Mouse (Mus musculus) testis, adult 2 months (tissue): ENCODE data around the gene Mis18a. TPM values are rescaled to one million over a fixed set of nuclear protein-coding genes. Genes with fewer than 3 reads are reported as not detected.
A peak's percentile ranks its signal among the peaks of the same experiment; 100 is the strongest.

Source experiments
- H3K27ac ChIP-seq: fragments of 200-500 bp; 2 replicates; pipeline ENCODE4 v1.5.1; 2012; ENCODE audit warnings: low read depth, low read length; ENCODE audit not compliant: control insufficient read depth, insufficient read depth
- H3K27me3 ChIP-seq: fragments of 200-500 bp; 2 replicates; pipeline ENCODE4 v1.6.1; 2012; ENCODE audit warnings: mild to moderate bottlenecking, low read length, moderate library complexity; ENCODE audit not compliant: control insufficient read depth, insufficient read depth
- H3K36me3 ChIP-seq: fragments of 200-500 bp; 2 replicates; pipeline ENCODE4 v1.6.1; 2012; ENCODE audit warnings: mild to moderate bottlenecking, low read length; ENCODE audit not compliant: control insufficient read depth, insufficient read depth
- H3K4me1 ChIP-seq: fragments of 200-500 bp; 2 replicates; pipeline ENCODE4 v1.6.1; 2012; ENCODE audit warnings: low read length; ENCODE audit not compliant: control insufficient read depth, insufficient read depth
- H3K4me3 ChIP-seq: fragments of 200-500 bp; 2 replicates; pipeline ENCODE4 v1.5.1; 2012; ENCODE audit warnings: low read depth, mild to moderate bottlenecking, low read length, moderate library complexity, mixed read lengths; ENCODE audit not compliant: control insufficient read depth
- CTCF ChIP-seq: fragments of 200-500 bp; IDR thresholded peaks from 2 replicates; pipeline ENCODE4 v1.5.1; 2012; ENCODE audit warnings: low read depth, mild to moderate bottlenecking, inconsistent platforms, low read length, moderate library complexity; ENCODE audit not compliant: control insufficient read depth, insufficient read depth, insufficient replicate concordance
- POLR2A ChIP-seq: fragments of 200-500 bp; IDR thresholded peaks from 2 replicates; pipeline ENCODE4 v1.6.1; 2012; ENCODE audit warnings: low read depth, mild to moderate bottlenecking, inconsistent platforms, low read length, moderate library complexity; ENCODE audit not compliant: control insufficient read depth
- polyA plus RNA-seq: library from polyadenylated mRNA; depleted of rRNA; stranded (reverse); fragments of >200 nt; gene quantifications from 2 replicates; pipeline ENCODE4 v1.2.3, GENCODE M21; 2012

Mis18a gene
- polyA plus RNA-seq, 1 experiment, result 18.6 TPM

DNA sequence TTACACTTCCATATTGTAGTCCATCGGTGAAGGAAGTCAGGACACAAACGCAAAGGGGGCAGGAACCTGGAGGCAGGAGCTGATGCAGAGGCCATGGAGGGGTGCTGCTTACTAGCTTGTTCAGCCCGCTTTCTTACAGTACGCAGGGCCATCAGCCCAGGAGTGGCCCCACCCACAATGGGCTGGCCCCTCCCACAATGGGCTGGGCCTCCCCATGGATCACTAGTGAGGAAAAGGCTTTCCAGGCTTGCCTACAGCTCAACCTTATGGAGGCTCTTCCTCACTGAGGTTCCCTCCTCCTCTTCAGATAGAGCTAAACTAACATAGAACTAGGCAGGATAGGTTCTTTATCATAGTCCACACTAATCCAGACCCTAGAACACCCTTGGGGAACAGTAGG, 3.2 kb downstream of the Mis18a start:
- Histone ChIP-seq H3K4me3 (no peak overlapping the region), H3K27me3 (no peaks in the 10 kb centered on the region), H3K27ac (no peak overlapping the region), H3K36me3 (no peaks in the 10 kb centered on the region; the same call in none of the 2 replicates), H3K4me1 (peaks cover 6% of the 10 kb centered on the region)
- TF ChIP-seq POLR2A (no peak), CTCF (no peak)

DNA sequence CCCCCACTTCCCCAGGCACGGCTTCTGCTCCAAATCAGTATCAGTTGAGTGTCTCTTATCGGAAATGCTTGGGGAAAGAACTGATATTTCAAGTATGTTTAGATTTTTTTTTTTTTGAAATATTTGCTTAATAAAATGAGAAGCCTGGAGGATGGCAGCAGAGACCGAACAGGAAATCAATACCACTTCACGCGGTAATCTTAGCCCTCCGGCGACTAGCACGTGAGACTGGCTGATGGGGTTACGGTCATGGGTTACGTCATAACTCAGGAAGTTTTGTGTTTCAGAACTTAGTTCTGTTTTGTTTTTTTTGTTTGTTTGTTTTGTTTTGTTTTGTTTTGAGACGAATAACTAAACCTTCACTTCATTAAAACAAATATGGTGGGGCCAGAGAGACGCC, 16.9 kb downstream of the Mis18a start:
- Histone ChIP-seq H3K36me3 (no peaks in the 10 kb centered on the region), H3K27ac (no peak overlapping the region), H3K4me3 (no peak overlapping the region), H3K4me1 (peaks cover 18% of the 10 kb centered on the region), H3K27me3 (no peaks in the 10 kb centered on the region)
- TF ChIP-seq POLR2A (no peak), CTCF (no peak)

DNA sequence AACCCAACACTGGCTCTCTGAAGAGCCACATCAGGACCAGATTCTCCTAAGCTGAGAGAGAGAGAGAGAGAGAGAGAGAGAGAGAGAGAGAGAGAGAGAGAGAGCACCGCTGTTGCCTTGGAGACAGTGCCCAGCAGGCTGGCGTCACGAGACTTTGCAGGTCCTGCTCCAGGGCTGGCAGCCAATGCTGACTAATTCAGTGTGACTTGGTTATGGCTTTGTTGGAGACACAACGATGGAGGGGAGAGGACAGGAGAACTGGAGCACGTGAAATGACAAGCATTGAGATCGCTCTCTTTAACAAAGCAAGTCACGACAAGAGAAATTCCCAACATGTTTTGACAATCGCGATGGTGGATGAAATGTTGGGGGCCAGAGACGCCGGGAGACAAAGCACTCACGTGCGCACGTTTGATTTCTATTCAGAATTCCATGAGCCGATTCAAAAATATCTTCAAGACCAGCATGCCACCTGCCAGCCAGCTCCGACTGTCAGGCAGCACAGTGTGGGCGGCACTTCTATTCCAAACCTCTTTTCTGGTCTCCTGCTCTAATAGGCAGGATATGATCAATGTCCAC, 17.4 kb downstream of the Mis18a start:
- Histone ChIP-seq H3K4me1 (peaks cover 18% of the 10 kb centered on the region), H3K4me3 (no peak overlapping the region), H3K36me3 (no peaks in the 10 kb centered on the region), H3K27ac (no peak overlapping the region), H3K27me3 (no peaks in the 10 kb centered on the region)
- TF ChIP-seq CTCF, result no peak
- TF ChIP-seq POLR2A, result no peak

GRCm38 (mm10) chr16:90706279-90706678, 20.9 kb downstream of the Mis18a start:
- H3K4me1 ChIP-seq, result peaks cover 10% of the 10 kb centered on the region
- TF ChIP-seq POLR2A, result no peak
- H3K27ac ChIP-seq, result no peak overlapping the region

DNA sequence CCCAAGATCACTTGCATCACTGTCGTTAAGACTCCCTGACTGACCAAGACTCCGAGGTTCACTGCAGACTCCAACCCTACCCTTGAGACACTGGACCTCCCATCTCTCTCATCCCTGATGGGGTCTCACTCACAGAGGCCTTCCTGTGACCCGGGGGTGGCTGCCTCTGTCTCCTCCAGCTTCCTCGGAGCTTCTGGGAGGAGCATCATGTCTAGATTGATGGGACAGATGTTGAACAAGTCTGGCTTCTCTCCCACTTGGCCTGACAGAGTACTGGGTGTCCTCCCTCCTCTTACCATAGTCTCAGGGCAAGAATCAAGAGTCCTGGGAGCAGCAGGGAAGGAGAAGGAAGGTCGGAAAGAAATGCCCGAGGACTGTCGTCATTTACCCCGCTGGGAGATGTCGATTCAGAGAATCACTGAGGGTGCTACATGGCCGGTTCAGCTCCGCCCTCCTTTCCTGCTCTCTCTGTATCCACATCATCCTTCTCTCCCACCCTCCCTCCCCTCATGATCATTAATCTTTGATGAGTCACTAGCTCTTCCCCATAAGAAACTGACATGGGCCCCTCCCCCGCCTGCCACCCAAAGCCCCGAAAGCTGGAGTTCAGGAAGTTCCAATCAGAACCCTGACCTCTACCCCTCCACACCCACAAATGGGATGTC, 22.9 kb downstream of the Mis18a start:
- TF ChIP-seq CTCF (no peak), POLR2A (no peak)

More at GRCm38 (mm10) chr16:90706279-90706678, 20.9 kb downstream of the Mis18a start:
- H3K4me3 ChIP-seq, result no peak overlapping the region
- H3K36me3 ChIP-seq, result no peaks in the 10 kb centered on the region
- no peaks in the 10 kb centered on the region for H3K27me3 ChIP-seq

GRCm38 (mm10) chr16:90703646-90704045, 23.6 kb downstream of the Mis18a start:
- Histone ChIP-seq H3K27ac (no peak overlapping the region), H3K4me3 (no peak overlapping the region), H3K27me3 (no peaks in the 10 kb centered on the region), H3K36me3 (no peaks in the 10 kb centered on the region), H3K4me1 (peaks cover 7% of the 10 kb centered on the region)
- TF ChIP-seq CTCF (no peak), POLR2A (no peak)

More for the DNA sequence above, 22.9 kb downstream of the Mis18a start:
- no peaks in the 10 kb centered on the region for H3K36me3 ChIP-seq
- H3K27me3 ChIP-seq, result no peaks in the 10 kb centered on the region
- no peak overlapping the region for H3K27ac ChIP-seq
- H3K4me1 ChIP-seq, result peaks cover 7% of the 10 kb centered on the region
- no peak overlapping the region for H3K4me3 ChIP-seq

DNA sequence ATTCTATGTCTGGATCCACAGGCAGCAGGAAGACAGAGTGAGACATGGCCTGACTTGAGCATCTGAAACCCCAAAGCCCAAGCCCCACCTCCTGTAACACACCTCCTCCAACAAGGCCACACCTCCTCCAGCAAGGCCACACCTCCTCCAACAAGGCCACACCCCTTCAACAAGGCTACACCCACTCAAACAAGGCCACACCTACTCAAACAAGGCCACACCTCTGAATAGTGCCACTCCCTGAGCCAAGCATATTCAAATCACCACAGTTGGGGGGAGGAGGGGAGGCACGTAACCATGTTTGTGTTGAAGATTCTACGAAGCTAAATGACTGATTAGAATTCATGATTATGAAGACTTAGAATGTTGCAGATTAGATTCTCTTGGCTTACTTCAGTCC, 25.7 kb downstream of the Mis18a start:
- Histone ChIP-seq H3K27me3 (no peaks in the 10 kb centered on the region), H3K36me3 (no peaks in the 10 kb centered on the region), H3K4me1 (peaks cover 7% of the 10 kb centered on the region), H3K4me3 (peak overlapping the region; percentile 71), H3K27ac (no peak overlapping the region)
- no peak for TF ChIP-seq POLR2A
- no peak for TF ChIP-seq CTCF

DNA sequence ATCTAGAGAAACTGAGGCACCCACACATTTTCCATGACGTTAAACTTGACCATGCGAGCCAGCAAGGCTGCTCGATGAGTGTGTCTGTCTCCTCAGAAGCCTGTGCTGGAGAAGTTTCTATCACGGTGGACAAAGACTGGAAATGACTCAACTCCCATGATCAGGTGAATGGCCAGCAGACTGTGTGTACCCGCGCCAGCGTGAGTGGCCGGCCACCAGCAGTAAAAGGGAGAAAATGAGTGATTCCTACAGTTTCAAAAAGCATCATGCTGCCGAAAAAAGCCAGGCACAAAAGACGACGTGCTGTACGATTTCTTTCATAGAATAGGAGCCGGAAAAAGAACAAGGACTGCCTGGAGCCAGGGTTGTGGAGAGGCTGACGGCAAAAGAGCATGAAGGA, 27.8 kb downstream of the Mis18a start:
- TF ChIP-seq POLR2A (no peak), CTCF (no peak)
- Histone ChIP-seq H3K36me3 (no peaks in the 10 kb centered on the region), H3K27me3 (no peaks in the 10 kb centered on the region), H3K27ac (no peak overlapping the region), H3K4me3 (no peak overlapping the region), H3K4me1 (peaks cover 7% of the 10 kb centered on the region)
